Mouse (Mus musculus) kidney, adult 9 months (tissue): ENCODE measurements around the gene Olfr832.
"Not testable (repeated sequence)": the region's sequence is repeated elsewhere in the genome, so short reads cannot be mapped to it uniquely, and the experiment has no call there.

Source experiments
- DNase-seq: peaks from one replicate; pipeline ENCODE4 v3.0.0; 2022

The Olfr832 gene

GRCm38 (mm10) chr9:18936822-18937221 is at the start of gene Olfr832:
Gene Olfr832, plus strand, starts transcription at chr9:18937122.
- not testable (repeated sequence) for DNase-seq

GRCm38 (mm10) chr9:18907699-18908098 is 29.2 kb upstream of the Olfr832 start:
- not testable (repeated sequence) for DNase-seq

- not testable (repeated sequence) for DNase-seq
Measured at GRCm38 (mm10) chr9:18927921-18928320, 9.0 kb upstream of the Olfr832 start.

- DNase-seq, result no peak
Measured at GRCm38 (mm10) chr9:18962021-18962420, 25.1 kb downstream of the Olfr832 start.

GRCm38 (mm10) chr9:18987690-18988089 is 50.8 kb downstream of the Olfr832 start, which contains the start of gene Olfr834:
Gene Olfr834, plus strand, starts transcription at chr9:18987990.
- DNase-seq, result no peak
